Mouse (Mus musculus): ENCODE data around the gene Cdhr3. TPM values are rescaled to one million over a fixed set of nuclear protein-coding genes. Genes with fewer than 3 reads are reported as not detected.

The Cdhr3 gene
- total and polyA plus RNA-seq, 3 experiments = 0.09 to 1.3 TPM; not detected in 1

GRCm38 (mm10) chr12:33010026-33010425, 82.6 kb downstream of the Cdhr3 start (continued):
- no peak for TF ChIP-seq PAX5 (IDR thresholded peaks at IDR 0.05; ENCODE audit: low read length)
- TF ChIP-seq POLR2AphosphoS2 (IDR thresholded peaks at IDR 0.05; ENCODE audit: low read depth, low read length) = no peak
- no peak for TF ChIP-seq E2F4 (IDR thresholded peaks at IDR 0.05; ENCODE audit: insufficient replicate concordance, low read depth, low read length)
- TF ChIP-seq SMC3 (IDR thresholded peaks at IDR 0.05; ENCODE audit: low read depth, low read length) = peak; percentile 96
- no peak for TF ChIP-seq USF2 (conservative IDR thresholded peaks at IDR 0.05; ENCODE audit: low read depth, low read length)
- TF ChIP-seq JUN (IDR thresholded peaks at IDR 0.05; ENCODE audit: insufficient read depth, low read depth, low read length) = no peak
- no peak for TF ChIP-seq UBTF (IDR thresholded peaks at IDR 0.05; ENCODE audit: low read depth, low read length)
- TF ChIP-seq RAD21 (IDR thresholded peaks at IDR 0.05; ENCODE audit: low read depth, low read length) = peak; percentile 91
- TF ChIP-seq SIN3A (IDR thresholded peaks at IDR 0.05; ENCODE audit: low read length) = no peak
- TF ChIP-seq ZC3H11A (IDR thresholded peaks at IDR 0.05; ENCODE audit: low read depth, low read length) = peak; percentile 82

GRCm38 (mm10) chr12:33009206-33009966, 83.3 kb downstream of the Cdhr3 start:
- peaks cover 0 to 5% of the 10 kb centered on the region in 2 experiments; a peak in 2 of 4 replicates for H3K4me1 ChIP-seq (ENCODE audit: control insufficient read depth in 1 of 2, insufficient read depth in 2 of 2)
- H3K4me2 ChIP-seq (ENCODE audit: insufficient read depth, low read depth, poor library complexity, severe bottlenecking) = no peak overlapping the region
- TF ChIP-seq RCOR1 (conservative IDR thresholded peaks at IDR 0.05; ENCODE audit: low read depth, low read length) (no peak), NRF1 (IDR thresholded peaks at IDR 0.05; ENCODE audit: low read depth, low read length) (no peak), KAT2A (IDR thresholded peaks at IDR 0.05; ENCODE audit: insufficient replicate concordance, low read length) (no peak), USF1 (IDR thresholded peaks at IDR 0.05; ENCODE audit: low read depth, low read length) (no peak), CHD2 (IDR thresholded peaks at IDR 0.05; ENCODE audit: low read length) (no peak), CTCF (conservative IDR thresholded peaks at IDR 0.05 in 1 of 2, IDR thresholded peaks at IDR 0.05 in 1 of 2; ENCODE audit: low read depth in 2 of 2, low read length in 2 of 2) (no peak), HCFC1 (IDR thresholded peaks at IDR 0.05; ENCODE audit: low read depth, low read length) (no peak), SIN3A (IDR thresholded peaks at IDR 0.05; ENCODE audit: low read length) (no peak), MAZ (IDR thresholded peaks at IDR 0.05; ENCODE audit: low read depth, low read length) (no peak), ETS1 (conservative IDR thresholded peaks at IDR 0.05; ENCODE audit: low read depth, low read length) (no peak), JUND (conservative IDR thresholded peaks at IDR 0.05; ENCODE audit: low read depth, low read length) (no peak), JUN (IDR thresholded peaks at IDR 0.05; ENCODE audit: insufficient read depth, low read depth, low read length) (no peak), TCF12 (IDR thresholded peaks at IDR 0.05; ENCODE audit: low read depth, low read length) (no peak), BHLHE40 (IDR thresholded peaks at IDR 0.05; ENCODE audit: low read depth, low read length) (no peak), USF2 (conservative IDR thresholded peaks at IDR 0.05; ENCODE audit: low read depth, low read length) (no peak), MAX (IDR thresholded peaks at IDR 0.05; ENCODE audit: low read length) (no peak), EP300 (IDR thresholded peaks at IDR 0.05; ENCODE audit: low read length) (no peak), NELFE (IDR thresholded peaks at IDR 0.05; ENCODE audit: low read depth, low read length) (no peak)
- DNase-seq (ENCODE audit: extremely low read depth) = no peak
- H3K4me3 ChIP-seq (replicated peaks in 1 of 3; ENCODE audit: low read depth in 2 of 3, low read length in 2 of 3, poor library complexity in 1 of 3) = no peak overlapping the region
- H3K9ac ChIP-seq (ENCODE audit: insufficient read depth, low read depth) = no peak overlapping the region
- H3K9me3 ChIP-seq (replicated peaks; ENCODE audit: low read length) = no peaks in the 10 kb centered on the region
- no peaks in the 10 kb centered on the region for H3K36me3 ChIP-seq (replicated peaks in 1 of 2; ENCODE audit: control insufficient read depth in 1 of 2, insufficient read depth in 1 of 2, low read length in 1 of 2)
- H3K79me2 ChIP-seq (replicated peaks; ENCODE audit: control insufficient read depth, extremely low read depth, insufficient read depth, poor library complexity, severe bottlenecking) = no peaks in the 10 kb centered on the region
- dilution Hi-C loops (cut with MboI; ENCODE audit: extremely low pct_ligation_motif_present, extremely low pct_unique_long_range_greater_than_20kb, low sequenced_read_pairs) = no loop called here
- H3K27ac ChIP-seq (ENCODE audit: insufficient read depth, low read depth) = no peak overlapping the region
- in situ Hi-C loops (cut with MboI; ENCODE audit: low pct_ligation_motif_present, low pct_unique_long_range_greater_than_20kb, low sequenced_read_pairs) = no loop called here
- H3K27me3 ChIP-seq (replicated peaks) = no peaks in the 10 kb centered on the region

Measured in CH12.LX (cell line).